Mouse (Mus musculus): ENCODE measurements around the gene Dido1. TPM values are rescaled to one million over a fixed set of nuclear protein-coding genes. Genes with fewer than 3 reads are reported as not detected.
A peak's percentile ranks its signal among the peaks of the same experiment; 100 is the strongest.

Gene Dido1
- total and polyA plus RNA-seq, 3 experiments, result 17.8 to 35.1 (median 30.1) TPM

DNA sequence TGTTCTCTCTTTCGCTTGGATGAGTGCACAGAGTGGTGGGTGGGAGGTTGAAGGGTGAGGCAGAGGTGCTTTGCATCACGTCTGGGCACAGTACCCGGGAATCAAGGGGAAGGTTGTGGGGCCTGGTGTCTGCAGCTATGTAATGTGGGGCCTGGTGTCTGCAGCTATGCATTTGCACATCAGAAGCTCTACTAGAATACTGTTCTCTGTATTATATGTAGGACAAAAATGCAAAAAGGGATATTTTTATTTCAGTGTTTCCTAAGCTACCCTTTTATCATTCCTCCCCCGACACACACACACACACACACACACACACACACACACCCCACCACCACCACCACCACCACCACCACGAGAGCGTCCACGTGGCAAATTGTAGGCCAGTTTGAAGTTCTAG lies 25.4 kb upstream of the Dido1 start:
- Histone ChIP-seq H3K27me3 (ENCODE audit: control insufficient read depth in 1 of 2, insufficient read depth in 2 of 2, low read length in 2 of 2) (no peaks in the 10 kb centered on the region), H3K4me1 (ENCODE audit: control insufficient read depth in 1 of 2, insufficient read depth in 2 of 2, low read length in 2 of 2) (peaks cover 11 to 18% of the 10 kb centered on the region in 2 experiments), H3K36me3 (ENCODE audit: control insufficient read depth in 1 of 2, insufficient read depth in 2 of 2, low read length in 2 of 2) (peaks cover 0 to 12% of the 10 kb centered on the region in 2 experiments; a peak in 2 of 4 replicates), H3K79me2 (ENCODE audit: control insufficient read depth, insufficient read depth, low read length, poor library complexity) (no peaks in the 10 kb centered on the region), H3K27ac (ENCODE audit: control insufficient read depth, low read depth, low read length) (no peak overlapping the region), H3K9me3 (replicated peaks; ENCODE audit: insufficient read depth, low read length) (no peaks in the 10 kb centered on the region), H3K9ac (ENCODE audit: control insufficient read depth, low read depth, low read length, poor library complexity, severe bottlenecking) (no peak overlapping the region), H3K4me3 (ENCODE audit: control insufficient read depth in 1 of 2, insufficient read depth in 1 of 2, low read depth in 2 of 2, low read length in 2 of 2) (no peak overlapping the region)
- TF ChIP-seq MAFK (IDR thresholded peaks at IDR 0.05; ENCODE audit: borderline replicate concordance, low read depth, low read length) (no peak), MEF2A (IDR thresholded peaks at IDR 0.05; ENCODE audit: extremely low read depth, insufficient replicate concordance, low read depth, low read length, poor library complexity, severe bottlenecking) (no peak), TBP (IDR thresholded peaks at IDR 0.05; ENCODE audit: low read depth, low read length) (no peak), ZNF384 (IDR thresholded peaks at IDR 0.05; ENCODE audit: low read depth, low read length) (no peak), CTCF (IDR thresholded peaks at IDR 0.05 in 2 of 3, conservative IDR thresholded peaks at IDR 0.05 in 1 of 3; ENCODE audit: control insufficient read depth in 1 of 3, insufficient read depth in 1 of 3, low read depth in 2 of 3, low read length in 3 of 3, poor library complexity in 1 of 3, severe bottlenecking in 1 of 3) (no peak), ETS1 (IDR thresholded peaks at IDR 0.05; ENCODE audit: low read depth, low read length) (no peak), MAX (IDR thresholded peaks at IDR 0.05; ENCODE audit: low read length) (no peak), NELFE (IDR thresholded peaks at IDR 0.05; ENCODE audit: low read depth, low read length) (no peak), UBTF (IDR thresholded peaks at IDR 0.05; ENCODE audit: borderline replicate concordance, insufficient read depth, low read depth, low read length) (no peak), SMC3 (IDR thresholded peaks at IDR 0.05; ENCODE audit: low read depth, low read length) (no peak), POLR2AphosphoS2 (IDR thresholded peaks at IDR 0.05; ENCODE audit: low read length) (no peak), GABPA (IDR thresholded peaks at IDR 0.05; ENCODE audit: low read depth, low read length) (no peak), POLR2A (IDR thresholded peaks at IDR 0.05; ENCODE audit: control insufficient read depth in 1 of 2, insufficient read depth in 1 of 2, low read depth in 1 of 2, low read length in 2 of 2, poor library complexity in 1 of 2) (no peak), POLR2AphosphoS5 (IDR thresholded peaks at IDR 0.05; ENCODE audit: borderline replicate concordance, low read depth, low read length) (no peak), CHD2 (IDR thresholded peaks at IDR 0.05; ENCODE audit: low read length) (no peak)
- DNase-seq (ENCODE audit: low read depth, low spot score), result no peak

DNA sequence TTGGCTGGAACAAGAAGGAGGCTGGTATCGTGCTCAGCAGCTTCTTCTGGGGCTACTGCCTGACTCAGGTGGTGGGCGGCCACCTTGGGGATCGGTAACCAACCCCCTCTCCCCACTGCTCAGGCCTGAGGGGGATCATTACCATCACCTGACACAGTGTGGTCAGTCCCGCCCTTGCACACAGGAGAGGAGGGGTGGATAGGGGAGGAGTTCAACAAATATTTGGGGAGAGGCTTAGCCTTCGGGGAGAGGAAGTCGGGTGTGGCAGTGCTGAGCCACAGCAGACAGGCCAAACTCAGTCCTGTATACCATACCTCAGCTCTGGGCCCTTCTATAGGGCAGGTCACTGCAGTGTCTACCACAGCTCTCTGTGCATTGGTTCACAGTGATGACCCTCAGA lies 22.2 kb upstream of the Dido1 start:
- TF ChIP-seq CHD2 (IDR thresholded peaks at IDR 0.05; ENCODE audit: low read length) (no peak), USF1 (IDR thresholded peaks at IDR 0.05; ENCODE audit: low read depth, low read length) (peak; percentile 59)
- peak overlapping the region; percentile 4 for H3K9ac ChIP-seq (ENCODE audit: control insufficient read depth, low read depth, low read length, poor library complexity, severe bottlenecking)
- no peaks in the 10 kb centered on the region for H3K9me3 ChIP-seq (replicated peaks; ENCODE audit: insufficient read depth, low read length)
- peak; percentile 66 for DNase-seq (ENCODE audit: low read depth, low spot score)
- no peaks in the 10 kb centered on the region for H3K27me3 ChIP-seq (ENCODE audit: control insufficient read depth in 1 of 2, insufficient read depth in 2 of 2, low read length in 2 of 2)
- H3K4me1 ChIP-seq (ENCODE audit: control insufficient read depth in 1 of 2, insufficient read depth in 2 of 2, low read length in 2 of 2), result peaks cover 15 to 37% of the 10 kb centered on the region in 2 experiments
- H3K27ac ChIP-seq (ENCODE audit: control insufficient read depth, low read depth, low read length), result peak overlapping the region; percentile 53
- H3K36me3 ChIP-seq (ENCODE audit: control insufficient read depth in 1 of 2, insufficient read depth in 2 of 2, low read length in 2 of 2), result peaks cover 0 to 30% of the 10 kb centered on the region in 2 experiments; a peak in 2 of 4 replicates
- H3K4me3 ChIP-seq (ENCODE audit: control insufficient read depth in 1 of 2, insufficient read depth in 1 of 2, low read depth in 2 of 2, low read length in 2 of 2), result peak overlapping the region; percentile 5 to 40; a peak in 1 of 4 replicates
- H3K79me2 ChIP-seq (ENCODE audit: control insufficient read depth, insufficient read depth, low read length, poor library complexity), result no peaks in the 10 kb centered on the region
